Mouse (Mus musculus) CH12F3 (cell line): ENCODE results near the gene Rpusd3.

Experiments used
- in situ Hi-C: fragments of 300-500 bp; cut with MboI; formaldehyde crosslinking; loops from 2 replicates; pipeline ENCODE4 v1.14.3; 2020; ENCODE audit warnings: low sequenced_read_pairs

Rpusd3 gene

GRCm38 (mm10) chr6:113388960-113389359 lies 30.2 kb downstream of the Rpusd3 start, which contains the start of gene Ttll3:
TSS of gene Ttll3 (plus strand) at chr6:113389260.
- in situ Hi-C loops, result no loop called here

GRCm38 (mm10) chr6:113386025-113386424 lies 33.1 kb downstream of the Rpusd3 start:
- in situ Hi-C loops, result no loop called here

- in situ Hi-C loops, result no loop called here
These were observed 33.9 kb downstream of the Rpusd3 start for GRCm38 (mm10) chr6:113385160-113385714.

- in situ Hi-C loops, result no loop called here
These were observed 34.7 kb downstream of the Rpusd3 start for GRCm38 (mm10) chr6:113384351-113384927.

GRCm38 (mm10) chr6:113380480-113380879 lies 38.7 kb downstream of the Rpusd3 start:
- in situ Hi-C loops, result no loop called here

- in situ Hi-C loops, result no loop called here
These were observed 39.9 kb downstream of the Rpusd3 start for GRCm38 (mm10) chr6:113379246-113379645.

- in situ Hi-C loops, result no loop called here
These were observed 41.4 kb downstream of the Rpusd3 start, which contains the start of the genes Tada3 and Arpc4 for GRCm38 (mm10) chr6:113377496-113378385. TSS of gene Tada3 (minus strand) at chr6:113377883. TSS of gene Arpc4 (plus strand) at chr6:113378115.

- in situ Hi-C loops, result no loop called here
These were observed 42.0 kb downstream of the Rpusd3 start for GRCm38 (mm10) chr6:113377172-113377495.

GRCm38 (mm10) chr6:113373491-113373890 lies 45.6 kb downstream of the Rpusd3 start:
- in situ Hi-C loops, result no loop called here

GRCm38 (mm10) chr6:113370194-113370929 lies 48.8 kb downstream of the Rpusd3 start:
- in situ Hi-C loops, result no loop called here

GRCm38 (mm10) chr6:113368577-113368976 lies 50.6 kb downstream of the Rpusd3 start:
- in situ Hi-C loops, result no loop called here

- in situ Hi-C loops, result no loop called here
These were observed 51.0 kb downstream of the Rpusd3 start for GRCm38 (mm10) chr6:113368124-113368523.

GRCm38 (mm10) chr6:113367574-113367973 lies 51.6 kb downstream of the Rpusd3 start:
- in situ Hi-C loops, result no loop called here

GRCm38 (mm10) chr6:113366639-113367038 lies 52.5 kb downstream of the Rpusd3 start:
- in situ Hi-C loops, result no loop called here
